Mouse (Mus musculus) cerebellum, adult 11 months (tissue): Measurements from ENCODE around the gene Klf7.

Source experiments
- DNase-seq: peaks from one replicate; pipeline ENCODE4 v3.0.0; 2022

Gene Klf7

GRCm38 (mm10) chr1:64104665-64105064 lies 17.4 kb downstream of the Klf7 start:
- DNase-seq, result no peak

DNA sequence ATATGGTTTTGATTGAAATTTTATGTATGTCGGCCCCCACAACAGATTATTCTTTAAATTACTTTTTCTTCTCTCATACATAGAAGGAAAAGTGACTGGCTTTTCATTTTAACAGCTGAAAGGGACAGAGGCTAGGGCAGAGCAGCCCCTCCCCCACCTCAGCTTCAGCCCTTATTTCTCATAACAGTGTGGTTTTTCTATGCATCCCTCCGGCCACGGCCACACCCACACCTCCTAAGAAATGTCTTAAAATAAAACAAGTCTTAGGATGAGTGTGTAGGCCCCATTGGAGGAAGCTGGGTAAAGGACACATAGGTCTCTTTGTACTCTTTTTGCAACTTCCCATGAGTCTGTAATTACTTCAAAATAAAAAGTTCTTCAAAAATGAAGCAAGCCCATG lies 20.8 kb downstream of the Klf7 start:
- DNase-seq, result no peak

- no peak for DNase-seq
These were observed 23.3 kb downstream of the Klf7 start for GRCm38 (mm10) chr1:64098800-64099199.

- DNase-seq, result no peak
These were observed 24.3 kb downstream of the Klf7 start for GRCm38 (mm10) chr1:64097640-64098287.

GRCm38 (mm10) chr1:64093018-64093417 lies 29.1 kb downstream of the Klf7 start:
- no peak for DNase-seq

- no peak for DNase-seq
These were observed 30.5 kb downstream of the Klf7 start for GRCm38 (mm10) chr1:64091591-64091990.

- no peak for DNase-seq
These were observed 31.5 kb downstream of the Klf7 start for GRCm38 (mm10) chr1:64090566-64090965.

- no peak for DNase-seq
These were observed 32.4 kb downstream of the Klf7 start for GRCm38 (mm10) chr1:64089691-64090090.

DNA sequence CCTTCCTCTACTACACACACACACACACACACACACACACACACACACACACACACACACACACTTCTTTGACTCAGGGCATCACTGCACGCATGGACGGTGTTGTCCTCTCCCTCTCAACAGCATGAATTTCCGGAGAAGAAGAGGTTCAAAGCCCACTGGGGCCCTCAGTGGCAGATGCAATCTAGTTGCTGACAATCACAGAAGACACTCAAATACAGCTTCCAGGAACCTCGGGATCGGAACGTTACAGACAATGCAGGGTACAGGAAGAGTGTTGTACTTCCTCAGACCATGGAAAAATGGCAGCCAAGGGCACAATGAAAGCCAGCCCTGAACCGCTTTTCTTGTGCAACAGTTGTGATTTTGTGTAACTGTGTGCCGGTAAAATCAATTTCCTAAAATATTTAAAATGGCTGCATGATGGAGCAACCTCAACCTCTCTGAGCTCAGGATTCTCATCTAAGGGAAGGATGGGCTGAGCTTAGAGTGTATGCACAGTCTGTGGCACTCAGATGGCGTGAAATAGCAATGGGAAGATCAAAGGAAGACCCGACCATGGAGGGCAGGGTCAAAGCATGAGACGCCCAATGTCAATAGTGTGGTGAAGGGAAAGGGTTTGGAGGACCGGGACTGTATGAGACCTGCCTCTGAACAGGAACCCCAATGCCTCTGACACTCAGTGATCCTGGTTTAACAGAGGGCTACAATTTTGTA lies 33.3 kb downstream of the Klf7 start:
- DNase-seq, result no peak

- DNase-seq, result peak; percentile 89
These were observed 34.2 kb downstream of the Klf7 start for GRCm38 (mm10) chr1:64087657-64088603.

DNA sequence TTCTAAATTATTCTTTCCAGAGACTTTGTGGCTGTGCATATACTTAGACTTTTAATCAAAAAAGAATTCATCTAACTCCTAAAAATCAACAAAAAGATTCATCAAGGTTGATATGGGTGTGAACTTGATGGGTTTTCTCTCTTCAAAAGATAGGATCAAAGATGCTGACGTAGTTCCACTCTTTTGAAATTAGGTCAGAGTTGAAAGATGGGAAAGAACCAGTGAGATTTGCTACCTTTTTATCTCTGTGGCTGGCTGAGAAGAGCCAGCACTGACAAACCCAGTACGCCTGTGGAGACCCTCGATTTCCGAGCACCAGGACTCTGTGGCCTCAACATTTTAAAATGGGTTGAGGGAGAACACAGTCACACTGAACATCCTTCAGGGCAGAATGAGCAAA lies 36.2 kb downstream of the Klf7 start:
- no peak for DNase-seq

GRCm38 (mm10) chr1:64085361-64085760 lies 36.7 kb downstream of the Klf7 start:
- no peak for DNase-seq

DNA sequence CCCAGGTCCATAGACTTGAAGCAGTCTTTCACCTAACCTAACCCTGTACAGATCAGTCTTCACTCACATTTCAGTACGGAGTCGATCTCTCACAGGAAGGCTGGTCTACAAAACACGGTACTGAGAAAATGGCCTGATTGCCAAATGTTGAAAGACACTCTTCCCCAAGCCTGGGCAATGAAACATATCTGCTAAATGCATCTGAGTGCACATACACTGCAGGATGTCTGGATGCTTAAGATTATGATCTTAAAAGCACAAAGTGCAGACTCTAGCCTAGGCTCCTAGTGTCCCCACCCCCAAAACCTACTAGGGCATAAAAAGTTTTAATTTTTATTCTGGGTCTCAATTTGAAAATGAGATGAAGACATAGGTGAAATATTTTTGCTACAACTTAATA lies 37.4 kb downstream of the Klf7 start:
- no peak for DNase-seq

- DNase-seq, result no peak
These were observed 40.3 kb downstream of the Klf7 start for GRCm38 (mm10) chr1:64081791-64082190.

DNA sequence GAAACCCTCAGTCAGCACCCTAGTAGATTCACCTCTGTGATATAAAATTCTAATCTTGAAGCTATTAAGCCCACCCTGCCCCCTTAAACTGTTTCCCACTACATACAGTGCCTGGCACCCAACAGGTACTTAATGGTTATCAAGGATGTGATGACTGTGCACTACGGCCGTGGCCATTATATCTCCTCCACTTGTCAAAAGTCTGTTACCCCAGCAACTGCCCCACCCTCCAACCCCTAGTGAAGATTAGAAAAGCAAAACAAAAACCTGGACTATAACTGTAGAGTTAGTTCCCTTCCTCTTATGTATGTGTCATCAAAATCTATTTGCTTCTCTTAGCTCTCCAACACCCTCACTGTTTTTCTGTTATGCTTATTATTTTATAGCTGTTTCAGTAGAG lies 40.9 kb downstream of the Klf7 start:
- no peak for DNase-seq

DNA sequence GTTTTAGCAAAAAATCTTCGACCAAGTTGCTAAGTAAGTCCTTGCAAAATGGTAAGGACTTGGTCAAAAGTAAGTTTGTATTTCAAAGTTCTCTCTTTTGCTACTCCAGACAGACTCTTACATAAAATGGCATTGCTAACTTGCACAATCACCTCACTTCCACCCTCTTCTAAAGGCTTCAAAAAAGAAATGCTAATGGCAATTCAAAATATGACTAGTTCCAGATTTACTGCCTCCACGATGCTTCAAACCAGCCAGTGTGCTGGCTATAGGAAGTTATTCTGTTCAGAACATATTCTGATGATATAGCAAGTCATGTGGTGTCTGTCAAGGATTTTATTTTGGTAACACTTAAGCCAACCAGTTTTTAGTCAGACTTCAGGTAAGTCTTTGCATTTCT lies 41.8 kb downstream of the Klf7 start:
- DNase-seq, result no peak

DNA sequence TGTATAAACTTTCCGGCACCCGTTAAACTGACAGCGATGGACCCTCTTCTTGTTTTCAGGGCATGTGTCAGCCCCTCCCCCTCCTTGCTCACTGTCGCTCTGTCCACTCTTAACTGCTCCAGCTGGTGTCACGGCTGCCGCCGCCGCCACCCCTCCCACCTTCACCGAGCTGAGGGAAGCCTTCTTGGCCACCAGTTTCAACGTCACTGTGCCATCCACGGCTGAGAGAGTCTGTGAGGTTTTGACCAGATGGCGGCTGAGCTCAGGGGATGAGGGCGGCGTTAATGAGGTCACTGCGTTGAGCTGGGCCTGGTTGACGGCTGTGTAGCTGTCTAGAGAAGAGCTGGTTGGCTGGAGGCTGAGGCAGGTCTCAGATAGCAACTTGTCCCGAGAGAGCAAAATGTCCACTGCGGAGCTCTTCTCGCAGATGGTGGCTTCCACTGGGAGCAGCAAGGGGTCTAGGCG lies 43.3 kb downstream of the Klf7 start:
- peak; percentile 89 for DNase-seq

DNA sequence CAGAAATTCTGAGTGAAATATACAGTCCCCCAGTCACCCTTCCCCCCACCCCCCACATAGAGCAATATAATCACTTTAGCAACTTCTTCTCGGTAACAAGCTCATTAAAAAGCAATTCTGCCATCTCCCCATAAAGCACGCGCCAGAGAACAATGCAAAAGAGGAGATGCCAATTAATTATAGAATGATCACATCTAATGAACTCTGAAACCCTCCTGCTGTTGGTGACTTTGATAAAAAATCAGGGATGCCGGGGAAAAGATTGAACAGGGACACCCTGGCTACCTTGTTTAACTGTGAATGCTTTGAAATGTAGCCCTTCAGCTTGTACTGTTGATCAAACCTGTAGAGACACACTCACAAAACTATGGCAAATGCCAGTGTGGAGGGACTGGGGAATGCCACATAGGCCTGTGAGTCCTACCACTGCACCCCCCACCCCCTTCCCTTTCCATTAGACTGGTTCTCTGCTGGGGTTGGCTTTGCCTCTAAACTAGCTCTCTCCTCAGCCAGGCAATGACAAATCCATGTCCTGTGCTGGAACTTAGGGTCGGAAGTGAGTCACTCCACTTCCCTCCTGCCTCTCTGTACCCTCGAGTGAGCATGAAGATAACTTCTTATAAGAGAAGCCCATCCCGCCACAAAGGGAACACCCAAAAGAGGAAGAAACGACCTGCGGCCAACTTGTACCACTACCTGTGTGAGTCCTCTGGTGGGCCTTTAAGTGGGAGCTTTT lies 43.9 kb downstream of the Klf7 start:
- peak; percentile 33 for DNase-seq

- DNase-seq, result no peak
These were observed 48.0 kb downstream of the Klf7 start for GRCm38 (mm10) chr1:64074051-64074450.

DNA sequence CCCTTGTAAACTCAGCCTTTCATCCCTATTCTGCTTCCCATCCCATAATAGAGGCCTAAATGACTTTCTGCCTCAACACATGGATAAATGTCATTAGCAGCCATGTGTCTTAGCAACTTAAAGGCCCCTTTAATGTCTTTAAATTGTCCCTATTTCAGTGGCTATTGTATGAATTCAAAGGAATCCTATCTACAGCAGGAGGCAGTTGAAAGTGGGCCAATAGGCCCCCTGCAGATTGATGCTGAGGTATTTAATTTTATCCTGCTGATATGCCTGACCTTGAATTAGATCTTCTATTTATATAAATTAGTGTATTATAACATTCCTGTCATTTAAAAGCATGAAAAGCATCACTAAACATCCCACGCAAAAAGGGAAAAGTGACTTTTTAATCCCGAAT lies 51.1 kb downstream of the Klf7 start:
- DNase-seq, result no peak

DNA sequence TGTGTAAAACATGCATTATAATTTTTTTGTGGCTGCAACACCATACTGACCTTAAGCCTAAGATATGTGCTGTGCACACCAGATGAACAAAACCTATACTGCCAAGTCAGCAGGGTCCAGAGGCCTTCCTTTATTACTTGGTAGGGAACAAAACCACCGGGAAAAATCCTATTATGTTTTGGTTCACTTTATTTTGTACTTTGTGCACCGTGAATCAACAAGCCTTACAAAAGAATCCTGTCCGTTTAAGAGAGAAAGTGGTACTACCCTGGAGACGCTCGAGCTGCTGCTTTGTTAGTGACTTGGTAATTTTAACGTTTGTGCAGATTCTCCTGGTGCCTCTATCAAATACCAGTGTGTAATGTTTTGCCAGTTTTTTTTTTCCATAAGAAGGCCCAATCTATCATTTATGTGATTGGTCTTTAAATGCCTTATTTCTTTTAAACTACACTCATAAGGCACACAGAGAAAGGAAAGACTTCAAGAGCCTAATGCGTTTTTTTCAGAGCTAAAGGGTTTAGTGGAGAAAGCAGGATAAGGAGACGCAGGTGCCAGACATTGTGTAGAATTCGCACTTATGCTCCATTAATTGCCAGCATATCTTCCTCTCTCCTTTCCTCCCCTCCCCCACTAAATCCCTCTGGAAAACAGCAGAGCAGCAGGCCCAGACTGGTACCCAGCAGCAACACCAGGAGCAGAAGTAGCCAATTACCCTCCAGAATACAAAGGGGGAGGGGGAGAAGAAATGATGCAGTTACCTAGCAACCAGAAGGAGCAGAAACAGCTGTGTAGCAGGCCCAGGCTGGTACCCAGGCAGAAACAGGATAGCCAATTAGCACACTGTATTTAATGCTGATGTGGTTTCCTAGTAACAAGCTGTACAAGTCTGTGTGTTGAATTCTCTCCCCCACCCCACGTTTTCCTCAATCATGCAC lies 55.5 kb downstream of the Klf7 start:
- no peak for DNase-seq

DNA sequence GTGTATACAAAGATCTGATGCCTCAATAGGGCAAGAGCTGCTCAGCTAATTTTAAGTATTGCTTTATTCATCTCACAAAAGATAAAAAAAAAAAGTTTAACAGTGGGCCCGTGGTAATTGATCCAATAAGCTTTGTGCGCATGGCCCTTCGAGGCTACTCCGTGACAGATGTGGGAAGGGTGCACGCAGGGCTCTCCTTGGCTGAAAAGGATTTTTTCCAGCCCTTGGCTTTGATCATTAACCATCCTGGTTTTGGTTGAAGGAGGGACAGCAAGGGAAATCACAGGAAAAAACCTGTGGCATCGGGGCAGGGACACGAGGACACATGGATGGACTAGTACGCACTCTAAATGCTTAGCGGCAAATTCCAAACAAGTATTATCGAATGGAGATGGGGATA lies 60.6 kb downstream of the Klf7 start:
- DNase-seq, result no peak
